In the genomic region with DNA sequence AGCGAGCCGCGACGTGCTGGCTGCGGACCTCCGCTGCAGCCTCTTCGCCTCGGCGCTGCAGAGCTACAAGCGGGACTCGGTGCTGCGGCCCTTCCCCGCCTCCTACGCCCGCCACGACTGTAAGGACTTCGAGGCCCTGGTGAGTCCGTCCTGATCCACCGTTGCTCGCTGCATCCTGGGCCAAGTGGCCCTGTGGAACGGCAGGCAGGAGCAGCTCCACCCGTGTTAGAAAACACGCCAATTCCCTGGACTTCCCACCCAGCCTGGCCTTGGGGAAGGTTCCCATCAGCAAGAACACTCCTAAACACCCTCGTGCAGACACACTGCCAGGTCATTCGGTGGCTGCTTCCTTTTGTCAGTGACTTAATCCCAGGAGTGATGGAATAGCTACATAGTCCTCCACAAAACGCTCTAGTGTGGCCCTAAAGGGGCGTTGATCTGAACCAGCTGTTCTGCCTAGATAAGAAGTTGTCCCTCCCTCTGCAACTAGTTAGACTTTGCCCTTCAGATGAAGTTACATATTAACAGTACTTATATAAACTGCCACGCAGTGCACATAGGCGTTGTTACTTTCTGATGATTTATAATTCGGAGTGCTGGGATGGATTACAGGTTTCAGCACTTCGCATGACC, we compare ENCODE assay signal across 8 mouse cellular contexts. TPM values are rescaled to one million over a fixed set of nuclear protein-coding genes. Genes with fewer than 3 reads are reported as not detected.
DNase-seq lines count a peak whose midpoint lies in the region; ATAC-seq and TF ChIP-seq lines count a peak whose summit lies in the region.

No protein-coding gene starts in this region.

- peaks cover 2% of the 10 kb centered on the region; the same call in 1 of the 2 replicates for H3K9me3 ChIP-seq in heart, embryonic 12.5 days (replicated peaks)
- H3K9me3 ChIP-seq in hindbrain, embryonic 10.5 days, result no peaks in the 10 kb centered on the region
- no peaks in the 10 kb centered on the region for H3K9me3 ChIP-seq in liver, embryonic 13.5 days (replicated peaks)

- ATAC-seq in heart, embryonic 12.5 days (ENCODE audit: insufficient number of reproducible peaks, low FRiP score), result peak; percentile 70
- peak; percentile 77 for ATAC-seq in liver, embryonic 13.5 days (ENCODE audit: low read depth)
- no peak for ATAC-seq in CD4-positive, CD25-positive, alpha-beta regulatory T cell, adult 4 months

- peak overlapping the region; percentile 59 for H3K4me3 ChIP-seq in heart, embryonic 12.5 days
- peak overlapping the region; percentile 70 for H3K4me3 ChIP-seq in hindbrain, embryonic 10.5 days
- peak overlapping the region; percentile 83 for H3K4me3 ChIP-seq in liver, embryonic 13.5 days (replicated peaks)
- peak overlapping the region; percentile 90 for H3K4me3 ChIP-seq in spleen, adult 2 months (ENCODE audit: extremely low read depth, insufficient read depth, insufficient read length)

- 9% methylated on average over 31 of the region's 31 CpGs for WGBS in heart, embryonic 12.5 days
- WGBS in hindbrain, embryonic 10.5 days, result 11% methylated on average over 31 of the region's 31 CpGs
- 2% methylated on average over 31 of the region's 31 CpGs for WGBS in liver, embryonic 13.5 days (ENCODE audit: insufficient replicate concordance)
- WGBS in spleen, adult 2 months, result 8% methylated on average over 31 of the region's 31 CpGs

- no peaks in the 10 kb centered on the region for H3K27me3 ChIP-seq in heart, embryonic 12.5 days (replicated peaks)
- no peaks in the 10 kb centered on the region for H3K27me3 ChIP-seq in hindbrain, embryonic 10.5 days (ENCODE audit: insufficient read depth, poor library complexity, severe bottlenecking)
- H3K27me3 ChIP-seq in liver, embryonic 13.5 days, result no peaks in the 10 kb centered on the region
- no peaks in the 10 kb centered on the region for H3K27me3 ChIP-seq in spleen, adult 2 months (ENCODE audit: control insufficient read depth, insufficient read depth, low read length)

- H3K36me3 ChIP-seq in heart, embryonic 12.5 days, result no peaks in the 10 kb centered on the region
- H3K36me3 ChIP-seq in hindbrain, embryonic 10.5 days, result no peaks in the 10 kb centered on the region
- no peaks in the 10 kb centered on the region for H3K36me3 ChIP-seq in liver, embryonic 13.5 days
- no peaks in the 10 kb centered on the region for H3K36me3 ChIP-seq in spleen, adult 2 months (ENCODE audit: control insufficient read depth, insufficient read depth, low read length)

- peak overlapping the region; percentile 86 for H3K9ac ChIP-seq in heart, embryonic 12.5 days
- H3K9ac ChIP-seq in liver, embryonic 13.5 days, result peak overlapping the region; percentile 99

- no peak for TF ChIP-seq CTCF in spleen, adult 2 months (IDR thresholded peaks at IDR 0.05; ENCODE audit: extremely low read depth, insufficient read depth, insufficient read length, insufficient replicate concordance)

- DNase-seq in heart, adult 8-10 months (ENCODE audit: low spot score), result no peak
- DNase-seq in c-Kit-positive CD71-positive TER-119-negative erythroid progenitor cells, embryonic 14.5 days (ENCODE audit: low read depth), result peak; percentile 82
- no peak for DNase-seq in hindbrain, embryonic 10.5 days (ENCODE audit: low spot score)
- DNase-seq in liver, embryonic 13.5 days, result peak; percentile 82
- no peak for DNase-seq in spleen, adult 2 months (ENCODE audit: low read depth in 1 of 2, low spot score in 2 of 2)
- no peak for DNase-seq in cerebellum, adult 18-20 months

- peak overlapping the region; percentile 94 for H3K4me2 ChIP-seq in heart, embryonic 12.5 days
- peak overlapping the region; percentile 98 for H3K4me2 ChIP-seq in liver, embryonic 13.5 days

- peaks cover 23% of the 10 kb centered on the region for H3K4me1 ChIP-seq in heart, embryonic 12.5 days (replicated peaks)
- peaks cover 32% of the 10 kb centered on the region for H3K4me1 ChIP-seq in hindbrain, embryonic 10.5 days (replicated peaks)
- peaks cover 55% of the 10 kb centered on the region for H3K4me1 ChIP-seq in liver, embryonic 13.5 days (replicated peaks)
- H3K4me1 ChIP-seq in spleen, adult 2 months (ENCODE audit: control insufficient read depth, insufficient read depth, insufficient read length), result peaks cover 17% of the 10 kb centered on the region

- H3K27ac ChIP-seq in heart, embryonic 12.5 days (ENCODE audit: poor library complexity, severe bottlenecking), result peak overlapping the region; percentile 85
- H3K27ac ChIP-seq in hindbrain, embryonic 10.5 days, result peak overlapping the region; percentile 91
- H3K27ac ChIP-seq in liver, embryonic 13.5 days, result peak overlapping the region; percentile 100
- H3K27ac ChIP-seq in spleen, adult 2 months (ENCODE audit: insufficient read depth, low read length), result peak overlapping the region; percentile 72

- no peak for TF ChIP-seq POLR2A in spleen, adult 2 months (IDR thresholded peaks at IDR 0.05; ENCODE audit: low read depth, low read length)

RNA-seq across cellular contexts. Expression of gene Parp16, which starts 20.5 kb away (rescaled TPM):
- polyA plus RNA-seq in heart, embryonic 12.5 days (2016; fragmentation: Nextera tagmentation; extraction: Ambion mirVana), result 5.0 and 5.8 TPM in 2 replicates
- total RNA-seq in heart, adult 8-10 months (2022), result 1 to 10 TPM; 3.4 to 4.5 (median 3.7) TPM
- polyA plus RNA-seq in hindbrain, embryonic 10.5 days (2016; fragmentation: Nextera tagmentation; extraction: Ambion mirVana), result 7.7 and 8.0 TPM in 2 replicates
- 8.2 and 9.2 TPM in 2 replicates for polyA plus RNA-seq in liver, embryonic 13.5 days (2015; fragmentation: Nextera tagmentation; extraction: Ambion mirVana)
- 7.4 and 9.1 TPM in 2 replicates for polyA plus RNA-seq in spleen, adult 2 months (2012; rRNA removed)
- 1 to 10 TPM; 6.4 to 7.5 TPM for polyA plus RNA-seq in CD4-positive, CD25-positive, alpha-beta regulatory T cell, adult 4 months (2017; shearing (Covaris generic))

RNA-seq across cellular contexts. Expression of gene Cilp, which starts 49.4 kb away (rescaled TPM):
- 0.17 TPM in 1 of 2 replicates, not detected in the other for polyA plus RNA-seq in heart, embryonic 12.5 days (2016; fragmentation: Nextera tagmentation; extraction: Ambion mirVana)
- total RNA-seq in heart, adult 8-10 months (2022), result 1 to 10 TPM; 1.5 to 2.8 (median 2.4) TPM
- polyA plus RNA-seq in hindbrain, embryonic 10.5 days (2016; fragmentation: Nextera tagmentation; extraction: Ambion mirVana), result 0.25 TPM in 1 of 2 replicates, not detected in the other
- polyA plus RNA-seq in liver, embryonic 13.5 days (2015; fragmentation: Nextera tagmentation; extraction: Ambion mirVana), result 0.05 and 0.08 TPM in 2 replicates
- 2.5 and 4.1 TPM in 2 replicates for polyA plus RNA-seq in spleen, adult 2 months (2012; rRNA removed)
- not detected for polyA plus RNA-seq in CD4-positive, CD25-positive, alpha-beta regulatory T cell, adult 4 months (2017; shearing (Covaris generic))

Comparison
In these comparisons a context has a peak if more than half of its experiments do, and no peak if none do; other contexts are left out.
1. DNase-seq: peak in c-Kit-positive CD71-positive TER-119-negative erythroid progenitor cells, embryonic 14.5 days (single experiment) and liver, embryonic 13.5 days (single experiment); none in heart, adult 8-10 months (single experiment), hindbrain, embryonic 10.5 days (single experiment), spleen, adult 2 months (0 of 2) and cerebellum, adult 18-20 months (0 of 2).
2. Peak in every context shown above with its lines, with median percentiles within 50 percentile points of each other: H3K27ac ChIP-seq and H3K4me3 ChIP-seq.